Mouse (Mus musculus): ENCODE results near the gene Siglecf.

Gene Siglecf

DNA sequence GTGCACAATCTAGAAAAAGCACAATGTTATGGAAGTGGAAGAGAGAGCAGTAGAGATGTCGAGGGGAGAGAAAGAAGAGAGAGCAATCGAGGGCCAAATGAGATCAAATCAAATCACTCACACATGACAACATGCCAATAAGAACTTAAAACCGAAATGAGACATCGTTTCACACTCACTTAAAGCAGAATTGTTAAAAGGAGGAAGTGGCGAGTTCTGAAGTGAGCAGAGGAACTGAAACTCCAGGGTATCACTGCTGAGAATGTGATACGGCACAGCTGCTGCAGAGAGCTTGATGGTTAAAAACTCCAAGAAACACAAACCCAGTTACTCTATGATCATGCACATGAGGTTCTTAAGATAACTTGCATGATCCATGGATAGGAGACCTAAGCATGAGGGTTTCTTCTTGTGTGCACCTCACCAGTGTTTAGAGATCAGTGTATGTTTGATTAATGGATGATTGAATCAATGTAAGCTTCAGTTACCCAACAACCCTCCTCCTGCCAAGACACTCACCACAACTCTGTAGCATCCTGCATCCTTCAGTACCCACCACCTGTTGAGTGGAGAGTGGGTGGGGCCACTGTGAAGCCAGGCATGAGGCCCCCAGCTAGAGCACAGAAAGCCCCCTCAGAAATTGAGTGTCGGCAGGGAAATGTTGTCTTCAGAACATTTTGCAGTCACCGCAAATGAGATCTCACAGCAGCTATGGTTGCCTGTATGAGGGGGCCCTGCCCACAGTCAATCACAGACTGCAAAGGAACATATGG lies 41.4 kb downstream of the Siglecf start:
- no peak for DNase-seq

DNA sequence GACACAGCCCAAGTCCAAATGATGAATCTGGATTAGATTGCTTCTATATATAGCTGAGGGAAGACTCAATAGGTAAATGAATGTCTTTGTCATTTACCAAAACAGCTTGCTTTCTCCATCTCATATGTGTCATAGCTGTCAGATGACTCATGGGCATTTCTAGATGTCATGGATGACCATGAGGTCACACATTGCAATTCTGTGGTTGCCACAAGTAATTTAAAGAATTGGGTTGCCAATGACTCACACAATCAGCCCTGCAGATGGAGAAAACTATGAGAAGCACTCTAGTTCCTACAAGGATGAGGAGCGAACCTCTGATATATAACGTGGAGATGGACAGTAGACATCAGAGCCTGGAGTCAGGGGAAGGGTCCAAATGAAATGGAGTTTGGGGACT lies 48.4 kb downstream of the Siglecf start:
- DNase-seq: no peak

DNA sequence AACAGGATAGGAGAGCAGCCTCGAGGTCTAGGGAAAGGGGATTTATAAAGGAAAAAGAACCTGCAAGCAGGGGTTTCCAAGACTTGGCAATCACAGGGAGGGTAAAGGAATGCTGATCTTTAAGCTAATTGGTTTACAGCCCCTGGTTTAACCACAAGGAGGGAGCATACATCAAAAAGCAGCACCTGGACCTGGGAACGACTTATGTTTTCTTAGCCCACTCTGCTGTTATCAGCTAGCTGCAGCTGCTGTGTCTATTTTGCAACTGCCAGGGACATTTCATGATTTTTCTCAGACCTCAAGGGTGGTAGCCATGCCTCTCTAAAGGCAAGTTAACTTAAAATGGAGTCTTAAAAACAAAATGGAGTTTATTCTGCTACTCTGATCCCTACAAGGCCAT lies 51.6 kb downstream of the Siglecf start:
- DNase-seq: no peak

DNA sequence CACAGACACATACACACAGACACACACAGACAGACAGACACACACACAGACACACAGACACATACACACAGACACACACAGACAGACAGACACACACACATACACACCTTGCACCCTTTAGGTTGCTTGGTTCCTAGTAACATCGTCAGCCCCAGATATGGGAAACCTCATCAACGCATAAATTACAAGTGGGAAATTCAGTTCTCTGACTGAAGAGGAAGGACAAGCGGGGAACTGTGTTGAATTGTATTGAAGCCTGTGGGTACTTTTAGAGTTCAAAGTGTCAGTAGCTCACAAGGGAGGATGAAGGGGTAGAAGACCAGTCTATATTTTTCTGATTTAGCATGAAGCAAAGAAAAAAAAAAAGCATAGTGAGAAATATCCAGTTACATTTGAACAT lies 56.4 kb downstream of the Siglecf start:
- no peak for DNase-seq

DNA sequence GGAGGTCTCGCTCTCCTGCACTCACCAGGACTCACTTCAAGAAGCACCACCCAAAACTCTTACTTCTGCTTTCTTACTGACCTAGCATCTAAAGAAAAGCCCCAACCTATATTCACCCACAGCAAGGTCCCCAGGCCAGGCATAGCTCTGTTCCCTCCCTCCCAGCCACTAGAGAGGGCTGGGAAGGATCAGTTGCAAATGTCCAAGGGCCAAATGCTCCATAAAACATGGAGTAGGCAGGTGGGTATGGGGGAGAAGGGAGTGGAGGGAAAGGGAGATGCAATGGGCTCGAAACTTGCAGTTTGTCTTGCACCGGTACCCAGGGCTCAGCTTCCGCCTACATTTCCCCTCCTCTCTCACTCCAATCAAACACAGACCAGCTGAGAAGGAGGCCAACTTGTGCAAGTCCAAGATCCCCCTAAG lies 57.0 kb downstream of the Siglecf start, which contains the start of gene Siglecg:
Siglecg (plus strand) TSS at position 74 of the 423 bp plus-strand sequence.
- no peak for DNase-seq

DNA sequence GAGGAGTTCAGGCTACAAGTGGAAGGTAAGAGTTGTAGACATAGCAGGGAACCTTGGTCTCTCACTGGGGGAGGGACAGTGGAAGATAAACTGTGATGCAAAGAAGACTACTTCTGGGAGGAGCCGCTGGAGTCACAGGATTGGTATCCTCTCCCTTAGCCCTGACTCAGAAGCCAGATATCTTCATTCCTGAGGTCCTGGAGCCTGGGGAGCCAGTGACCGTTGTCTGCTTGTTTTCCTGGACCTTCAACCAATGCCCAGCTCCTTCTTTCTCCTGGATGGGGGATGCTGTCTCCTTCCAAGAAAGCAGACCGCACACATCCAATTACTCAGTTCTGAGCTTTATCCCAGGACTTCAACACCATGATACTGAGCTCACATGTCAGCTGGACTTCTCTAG lies 57.9 kb downstream of the Siglecf start:
- DNase-seq: no peak

Measured in retina, postnatal 1 day (tissue).